Mouse (Mus musculus) megakaryocyte, embryonic 14.5 days (primary cell): Measurements from ENCODE around the gene Hoxd4. TPM values are rescaled to one million over a fixed set of nuclear protein-coding genes. Genes with fewer than 3 reads are reported as not detected.
A peak's percentile ranks its signal among the peaks of the same experiment; 100 is the strongest.

ENCODE experiments used
- H3K27me3 ChIP-seq: replicated peaks from 2 replicates; pipeline ENCODE3; 2012; ENCODE audit warnings: inconsistent platforms
- H3K36me3 ChIP-seq: replicated peaks from 2 replicates; pipeline ENCODE3; 2012; ENCODE audit warnings: low read length, inconsistent platforms, mixed read lengths
- H3K4me1 ChIP-seq: 2 replicates; pipeline ENCODE4 v1.6.1; 2012; ENCODE audit warnings: inconsistent platforms
- H3K4me3 ChIP-seq: replicated peaks from 2 replicates; pipeline ENCODE3; 2012; ENCODE audit warnings: moderate library complexity, mild to moderate bottlenecking, inconsistent platforms
- H3K9me3 ChIP-seq: 2 replicates; pipeline ENCODE4 v1.6.1; 2012; ENCODE audit warnings: inconsistent platforms
- FLI1 ChIP-seq: IDR thresholded peaks from 2 replicates; pipeline ENCODE4 v1.6.1; 2012; ENCODE audit warnings: low read length, inconsistent platforms, mixed read lengths
- GATA1 ChIP-seq: IDR thresholded peaks from 3 replicates; pipeline ENCODE4 v1.6.1; 2012; ENCODE audit warnings: mixed read lengths, low read length, inconsistent platforms, borderline replicate concordance
- polyA plus RNA-seq: library from polyadenylated mRNA; stranded (reverse); fragments of >175 nt; gene quantifications from 2 replicates; pipeline ENCODE4 v1.2.3, GENCODE M21; 2012; ENCODE audit warnings: low replicate concordance; ENCODE audit not compliant: insufficient read depth

Gene Hoxd4
- polyA plus RNA-seq, 1 experiment, result not detected

GRCm38 (mm10) chr2:74748436-74748995 is 36.8 kb downstream of the Hoxd4 start:
- peaks cover 23% of the 10 kb centered on the region for H3K9me3 ChIP-seq
- H3K36me3 ChIP-seq, result no peaks in the 10 kb centered on the region
- TF ChIP-seq GATA1 (no peak), FLI1 (no peak)
- peaks cover 29% of the 10 kb centered on the region for H3K4me1 ChIP-seq
- no peak overlapping the region for H3K4me3 ChIP-seq
- peaks cover 99% of the 10 kb centered on the region for H3K27me3 ChIP-seq

GRCm38 (mm10) chr2:74749337-74750121 is 37.8 kb downstream of the Hoxd4 start:
- Histone ChIP-seq H3K4me3 (peak overlapping the region; percentile 79), H3K36me3 (no peaks in the 10 kb centered on the region), H3K27me3 (peaks cover 99% of the 10 kb centered on the region), H3K4me1 (peaks cover 29% of the 10 kb centered on the region), H3K9me3 (peaks cover 19% of the 10 kb centered on the region)
- no peak for TF ChIP-seq GATA1
- TF ChIP-seq FLI1, result no peak

GRCm38 (mm10) chr2:74750731-74751250 is 39.1 kb downstream of the Hoxd4 start:
- TF ChIP-seq FLI1, result no peak
- no peak for TF ChIP-seq GATA1
- peaks cover 95% of the 10 kb centered on the region for H3K27me3 ChIP-seq
- H3K9me3 ChIP-seq, result peaks cover 19% of the 10 kb centered on the region
- H3K4me1 ChIP-seq, result peaks cover 29% of the 10 kb centered on the region
- no peaks in the 10 kb centered on the region for H3K36me3 ChIP-seq
- H3K4me3 ChIP-seq, result no peak overlapping the region

- TF ChIP-seq FLI1 (no peak), GATA1 (no peak)
These were observed 40.1 kb downstream of the Hoxd4 start for GRCm38 (mm10) chr2:74751861-74752260.

GRCm38 (mm10) chr2:74752431-74753174 is 40.9 kb downstream of the Hoxd4 start:
- H3K4me1 ChIP-seq, result peaks cover 21% of the 10 kb centered on the region
- no peaks in the 10 kb centered on the region for H3K36me3 ChIP-seq
- no peak overlapping the region for H3K4me3 ChIP-seq
- TF ChIP-seq GATA1 (no peak), FLI1 (no peak)
- peaks cover 86% of the 10 kb centered on the region for H3K27me3 ChIP-seq
- peaks cover 19% of the 10 kb centered on the region for H3K9me3 ChIP-seq

More at GRCm38 (mm10) chr2:74751861-74752260, 40.1 kb downstream of the Hoxd4 start:
- Histone ChIP-seq H3K9me3 (peaks cover 19% of the 10 kb centered on the region), H3K27me3 (peaks cover 89% of the 10 kb centered on the region), H3K4me1 (peaks cover 22% of the 10 kb centered on the region), H3K36me3 (no peaks in the 10 kb centered on the region), H3K4me3 (no peak overlapping the region)

- no peak for TF ChIP-seq GATA1
- no peak for TF ChIP-seq FLI1
- peaks cover 86% of the 10 kb centered on the region for H3K27me3 ChIP-seq
- peaks cover 19% of the 10 kb centered on the region for H3K9me3 ChIP-seq
- H3K36me3 ChIP-seq, result no peaks in the 10 kb centered on the region
- H3K4me3 ChIP-seq, result peak overlapping the region; percentile 71
- peaks cover 21% of the 10 kb centered on the region for H3K4me1 ChIP-seq
These were observed 41.4 kb downstream of the Hoxd4 start for GRCm38 (mm10) chr2:74753175-74753523.

- H3K4me3 ChIP-seq, result no peak overlapping the region
- H3K27me3 ChIP-seq, result peaks cover 86% of the 10 kb centered on the region
- no peaks in the 10 kb centered on the region for H3K36me3 ChIP-seq
- TF ChIP-seq FLI1 (no peak), GATA1 (no peak)
- H3K4me1 ChIP-seq, result peaks cover 21% of the 10 kb centered on the region
- peaks cover 19% of the 10 kb centered on the region for H3K9me3 ChIP-seq
These were observed 42.0 kb downstream of the Hoxd4 start for GRCm38 (mm10) chr2:74753711-74754110.

- 0 out of 2 replicates have a peak, but pooled peaks cover 5% of the 10 kb centered on the region for H3K9me3 ChIP-seq
- H3K4me1 ChIP-seq, result peaks cover 14% of the 10 kb centered on the region
- TF ChIP-seq FLI1, result no peak
- no peak for TF ChIP-seq GATA1
- H3K36me3 ChIP-seq, result no peaks in the 10 kb centered on the region
- H3K4me3 ChIP-seq, result no peak overlapping the region
- H3K27me3 ChIP-seq, result peaks cover 76% of the 10 kb centered on the region
These were observed 48.4 kb downstream of the Hoxd4 start for GRCm38 (mm10) chr2:74760146-74760545.

- TF ChIP-seq GATA1 (no peak), FLI1 (no peak)
- H3K4me1 ChIP-seq, result peaks cover 14% of the 10 kb centered on the region
- H3K4me3 ChIP-seq, result no peak overlapping the region
- H3K36me3 ChIP-seq, result no peaks in the 10 kb centered on the region
- peaks cover 79% of the 10 kb centered on the region for H3K27me3 ChIP-seq
- H3K9me3 ChIP-seq, result 0 out of 2 replicates have a peak, but pooled peaks cover 5% of the 10 kb centered on the region
These were observed 50.2 kb downstream of the Hoxd4 start for GRCm38 (mm10) chr2:74761941-74762340.
